Mouse (Mus musculus): ENCODE measurements around the gene Slc35f3. TPM values are rescaled to one million over a fixed set of nuclear protein-coding genes. Genes with fewer than 3 reads are reported as not detected.

The Slc35f3 gene
- polyA plus RNA-seq, 1 experiment from 2014 or later: 0.14 TPM

- no peaks in the 10 kb centered on the region for H3K4me1 ChIP-seq (ENCODE audit: control insufficient read depth, insufficient read depth, low read length)
- WGBS: 86% methylated on average over 5 of the region's 5 CpGs
- H3K4me3 ChIP-seq (ENCODE audit: low read depth, low read length): no peak overlapping the region
- DNase-seq (ENCODE audit: low spot score) (no peak), ATAC-seq (replicated peaks; ENCODE audit: insufficient number of reproducible peaks, low FRiP score, low TSS enrichment, low read depth) (no peak)
- H3K27me3 ChIP-seq (ENCODE audit: control insufficient read depth, insufficient read depth, low read length): peaks cover 17% of the 10 kb centered on the region
- no peaks in the 10 kb centered on the region for H3K36me3 ChIP-seq (replicated peaks; ENCODE audit: control insufficient read depth, insufficient read depth, low read depth, low read length)
- H3K4me2 ChIP-seq (ENCODE audit: low read depth, low read length): no peak overlapping the region
- H3K9me3 ChIP-seq (replicated peaks; ENCODE audit: control insufficient read depth, low read length): no peaks in the 10 kb centered on the region
- H3K9ac ChIP-seq (replicated peaks; ENCODE audit: low read length): no peak overlapping the region
- H3K27ac ChIP-seq (replicated peaks; ENCODE audit: low read depth, low read length): no peak overlapping the region
Measured at GRCm38 (mm10) chr8:126300350-126300749, 2.0 kb downstream of the Slc35f3 start.

DNA sequence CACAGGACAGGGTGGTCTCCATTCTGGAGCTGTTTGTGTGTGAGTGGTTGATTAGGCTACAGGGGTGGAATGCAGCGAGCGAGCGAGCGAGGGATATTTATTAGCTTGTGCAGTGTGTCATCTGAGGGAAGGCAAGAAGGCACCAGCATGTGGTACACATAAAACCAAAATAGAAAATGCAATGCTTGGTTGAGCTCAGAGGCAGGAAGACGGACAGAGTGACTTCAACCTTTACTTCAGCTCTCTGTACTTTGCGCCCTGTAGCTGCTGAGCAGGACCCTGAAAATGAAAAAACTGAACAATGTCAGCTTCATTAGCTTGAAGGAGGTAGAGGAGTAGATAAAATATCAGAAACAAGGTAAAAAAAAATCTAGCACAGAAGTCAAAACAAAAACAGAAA lies 3.2 kb downstream of the Slc35f3 start:
- ATAC-seq (replicated peaks; ENCODE audit: insufficient number of reproducible peaks, low FRiP score, low TSS enrichment, low read depth): no peak
- peaks cover 17% of the 10 kb centered on the region for H3K27me3 ChIP-seq (ENCODE audit: control insufficient read depth, insufficient read depth, low read length)

DNA sequence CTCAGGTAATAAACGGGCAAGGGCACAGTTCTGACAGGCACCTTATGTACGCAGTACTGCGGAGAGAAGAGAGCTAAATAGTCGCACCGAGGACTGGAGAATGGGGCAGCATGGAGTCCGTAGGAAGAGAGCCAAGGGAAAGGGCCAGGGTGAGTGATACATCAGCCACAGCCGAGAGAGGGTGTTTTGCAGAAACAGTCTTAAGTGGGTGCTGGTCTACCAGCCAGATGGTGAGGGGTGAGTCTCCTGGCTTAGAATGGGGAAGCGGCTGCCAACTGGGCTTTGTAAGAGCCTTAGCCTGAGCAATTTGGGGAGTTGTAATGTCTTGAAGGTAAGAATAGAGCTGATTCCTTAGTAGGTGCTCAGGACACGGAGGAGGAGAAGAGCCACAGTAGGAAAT lies 8.8 kb downstream of the Slc35f3 start:
- ATAC-seq (replicated peaks; ENCODE audit: insufficient number of reproducible peaks, low FRiP score, low TSS enrichment, low read depth) (no peak), DNase-seq (ENCODE audit: low spot score) (no peak)
- Histone ChIP-seq H3K27me3 (ENCODE audit: control insufficient read depth, insufficient read depth, low read length) (no peaks in the 10 kb centered on the region), H3K9ac (replicated peaks; ENCODE audit: low read length) (no peak overlapping the region), H3K4me3 (ENCODE audit: low read depth, low read length) (no peak overlapping the region), H3K36me3 (replicated peaks; ENCODE audit: control insufficient read depth, insufficient read depth, low read depth, low read length) (no peaks in the 10 kb centered on the region), H3K9me3 (replicated peaks; ENCODE audit: control insufficient read depth, low read length) (no peaks in the 10 kb centered on the region), H3K27ac (replicated peaks; ENCODE audit: low read depth, low read length) (no peak overlapping the region), H3K4me2 (ENCODE audit: low read depth, low read length) (no peak overlapping the region), H3K4me1 (ENCODE audit: control insufficient read depth, insufficient read depth, low read length) (no peaks in the 10 kb centered on the region)
- 85% methylated on average over 9 of the region's 9 CpGs for WGBS

More for the DNA sequence above, 3.2 kb downstream of the Slc35f3 start:
- H3K36me3 ChIP-seq (replicated peaks; ENCODE audit: control insufficient read depth, insufficient read depth, low read depth, low read length): no peaks in the 10 kb centered on the region
- no peak overlapping the region for H3K9ac ChIP-seq (replicated peaks; ENCODE audit: low read length)
- no peaks in the 10 kb centered on the region for H3K4me1 ChIP-seq (ENCODE audit: control insufficient read depth, insufficient read depth, low read length)
- H3K4me2 ChIP-seq (ENCODE audit: low read depth, low read length): no peak overlapping the region
- no peak overlapping the region for H3K4me3 ChIP-seq (ENCODE audit: low read depth, low read length)
- WGBS: 80% methylated on average over 6 of the region's 6 CpGs
- H3K9me3 ChIP-seq (replicated peaks; ENCODE audit: control insufficient read depth, low read length): no peaks in the 10 kb centered on the region
- no peak overlapping the region for H3K27ac ChIP-seq (replicated peaks; ENCODE audit: low read depth, low read length)
- DNase-seq (ENCODE audit: low spot score): no peak

- ATAC-seq (replicated peaks; ENCODE audit: insufficient number of reproducible peaks, low FRiP score, low TSS enrichment, low read depth): no peak
- no peak overlapping the region for H3K9ac ChIP-seq (replicated peaks; ENCODE audit: low read length)
- DNase-seq (ENCODE audit: low spot score): no peak
- no peaks in the 10 kb centered on the region for H3K27me3 ChIP-seq (ENCODE audit: control insufficient read depth, insufficient read depth, low read length)
- no peaks in the 10 kb centered on the region for H3K9me3 ChIP-seq (replicated peaks; ENCODE audit: control insufficient read depth, low read length)
- H3K27ac ChIP-seq (replicated peaks; ENCODE audit: low read depth, low read length): no peak overlapping the region
- no peaks in the 10 kb centered on the region for H3K4me1 ChIP-seq (ENCODE audit: control insufficient read depth, insufficient read depth, low read length)
- WGBS: 35% methylated on average over 1 of the region's 1 CpGs
- no peak overlapping the region for H3K4me2 ChIP-seq (ENCODE audit: low read depth, low read length)
- no peaks in the 10 kb centered on the region for H3K36me3 ChIP-seq (replicated peaks; ENCODE audit: control insufficient read depth, insufficient read depth, low read depth, low read length)
- H3K4me3 ChIP-seq (ENCODE audit: low read depth, low read length): no peak overlapping the region
Measured at GRCm38 (mm10) chr8:126309015-126309414, 10.7 kb downstream of the Slc35f3 start.

DNA sequence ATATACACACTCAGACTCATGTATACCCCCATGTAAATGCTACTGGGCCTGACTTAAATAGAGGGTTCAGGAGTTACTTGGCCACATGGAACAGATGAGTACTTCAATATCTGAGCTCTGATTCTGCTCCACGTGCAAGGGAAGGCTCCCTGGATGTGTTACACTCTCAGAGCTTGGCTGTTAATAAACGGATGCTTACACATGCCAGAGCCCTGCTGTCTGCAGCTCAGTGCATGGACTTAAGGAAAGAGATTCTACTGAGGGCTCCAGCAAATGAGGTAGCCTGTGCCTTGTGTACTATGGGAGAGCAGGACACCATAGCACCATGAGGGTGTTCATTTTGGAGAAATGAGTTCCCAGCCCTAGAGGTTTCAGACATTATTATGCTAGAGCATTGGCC lies 26.6 kb downstream of the Slc35f3 start:
- H3K4me3 ChIP-seq (ENCODE audit: low read depth, low read length): no peak overlapping the region
- H3K9ac ChIP-seq (replicated peaks; ENCODE audit: low read length): no peak overlapping the region
- no peak overlapping the region for H3K4me2 ChIP-seq (ENCODE audit: low read depth, low read length)
- WGBS: 74% methylated on average over 2 of the region's 2 CpGs
- H3K27ac ChIP-seq (replicated peaks; ENCODE audit: low read depth, low read length): no peak overlapping the region
- no peaks in the 10 kb centered on the region for H3K36me3 ChIP-seq (replicated peaks; ENCODE audit: control insufficient read depth, insufficient read depth, low read depth, low read length)
- DNase-seq (ENCODE audit: low spot score) (no peak), ATAC-seq (replicated peaks; ENCODE audit: insufficient number of reproducible peaks, low FRiP score, low TSS enrichment, low read depth) (no peak)
- no peaks in the 10 kb centered on the region for H3K27me3 ChIP-seq (ENCODE audit: control insufficient read depth, insufficient read depth, low read length)
- H3K9me3 ChIP-seq (replicated peaks; ENCODE audit: control insufficient read depth, low read length): no peaks in the 10 kb centered on the region
- no peaks in the 10 kb centered on the region for H3K4me1 ChIP-seq (ENCODE audit: control insufficient read depth, insufficient read depth, low read length)

- no peak for DNase-seq (ENCODE audit: low spot score)
- ATAC-seq (replicated peaks; ENCODE audit: insufficient number of reproducible peaks, low FRiP score, low TSS enrichment, low read depth): no peak
- Histone ChIP-seq H3K9ac (replicated peaks; ENCODE audit: low read length) (no peak overlapping the region), H3K4me3 (ENCODE audit: low read depth, low read length) (no peak overlapping the region), H3K4me2 (ENCODE audit: low read depth, low read length) (no peak overlapping the region), H3K27ac (replicated peaks; ENCODE audit: low read depth, low read length) (no peak overlapping the region), H3K4me1 (ENCODE audit: control insufficient read depth, insufficient read depth, low read length) (no peaks in the 10 kb centered on the region), H3K36me3 (replicated peaks; ENCODE audit: control insufficient read depth, insufficient read depth, low read depth, low read length) (no peaks in the 10 kb centered on the region), H3K27me3 (ENCODE audit: control insufficient read depth, insufficient read depth, low read length) (no peaks in the 10 kb centered on the region), H3K9me3 (replicated peaks; ENCODE audit: control insufficient read depth, low read length) (no peaks in the 10 kb centered on the region)
- WGBS: 85% methylated on average over 1 of the region's 1 CpGs
Measured at GRCm38 (mm10) chr8:126326136-126326535, 27.8 kb downstream of the Slc35f3 start.

GRCm38 (mm10) chr8:126326731-126327130 lies 28.4 kb downstream of the Slc35f3 start:
- H3K9ac ChIP-seq (replicated peaks; ENCODE audit: low read length): no peak overlapping the region
- DNase-seq (ENCODE audit: low spot score): no peak
- no peaks in the 10 kb centered on the region for H3K36me3 ChIP-seq (replicated peaks; ENCODE audit: control insufficient read depth, insufficient read depth, low read depth, low read length)
- H3K27ac ChIP-seq (replicated peaks; ENCODE audit: low read depth, low read length): no peak overlapping the region
- H3K9me3 ChIP-seq (replicated peaks; ENCODE audit: control insufficient read depth, low read length): no peaks in the 10 kb centered on the region
- no peak overlapping the region for H3K4me3 ChIP-seq (ENCODE audit: low read depth, low read length)
- no peaks in the 10 kb centered on the region for H3K4me1 ChIP-seq (ENCODE audit: control insufficient read depth, insufficient read depth, low read length)
- WGBS: 79% methylated on average over 8 of the region's 8 CpGs
- no peaks in the 10 kb centered on the region for H3K27me3 ChIP-seq (ENCODE audit: control insufficient read depth, insufficient read depth, low read length)
- no peak overlapping the region for H3K4me2 ChIP-seq (ENCODE audit: low read depth, low read length)
- ATAC-seq (replicated peaks; ENCODE audit: insufficient number of reproducible peaks, low FRiP score, low TSS enrichment, low read depth): no peak

DNA sequence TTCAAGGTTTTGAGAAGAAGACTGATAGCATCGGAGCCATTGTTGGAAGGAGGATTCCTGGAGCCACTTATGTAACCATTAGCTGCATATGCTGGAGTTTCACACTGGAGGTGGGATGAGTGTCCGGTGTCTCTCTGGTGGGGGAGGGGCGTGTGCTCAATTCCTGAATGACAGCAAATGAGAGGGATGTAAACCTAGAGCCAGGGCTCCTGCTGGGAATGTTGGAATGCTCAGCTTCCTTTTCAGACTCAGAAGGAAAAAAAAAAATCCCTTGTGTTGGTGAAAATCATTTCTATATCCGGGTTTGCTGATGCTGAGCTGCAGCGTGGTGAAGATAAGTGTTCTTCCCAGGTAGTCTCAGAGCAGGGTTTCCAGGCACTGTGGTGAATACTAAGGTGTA lies 29.4 kb downstream of the Slc35f3 start:
- Histone ChIP-seq H3K9me3 (replicated peaks; ENCODE audit: control insufficient read depth, low read length) (no peaks in the 10 kb centered on the region), H3K4me3 (ENCODE audit: low read depth, low read length) (no peak overlapping the region), H3K9ac (replicated peaks; ENCODE audit: low read length) (no peak overlapping the region), H3K27me3 (ENCODE audit: control insufficient read depth, insufficient read depth, low read length) (no peaks in the 10 kb centered on the region), H3K4me1 (ENCODE audit: control insufficient read depth, insufficient read depth, low read length) (no peaks in the 10 kb centered on the region), H3K36me3 (replicated peaks; ENCODE audit: control insufficient read depth, insufficient read depth, low read depth, low read length) (no peaks in the 10 kb centered on the region), H3K4me2 (ENCODE audit: low read depth, low read length) (no peak overlapping the region), H3K27ac (replicated peaks; ENCODE audit: low read depth, low read length) (no peak overlapping the region)
- no peak for ATAC-seq (replicated peaks; ENCODE audit: insufficient number of reproducible peaks, low FRiP score, low TSS enrichment, low read depth)
- 54% methylated on average over 5 of the region's 5 CpGs for WGBS
- DNase-seq (ENCODE audit: low spot score): peak; percentile 2
